Mouse (Mus musculus) neural tube, embryonic 11.5 days (tissue): ENCODE results near the gene Foxs1. TPM values are rescaled to one million over a fixed set of nuclear protein-coding genes. Genes with fewer than 3 reads are reported as not detected.

Source experiments
- ATAC-seq: fragments of 200-750 bp; cut with Nextera tagmentation; 2 replicates; pipeline ENCODE4 v1.8.0; 2017; ENCODE audit warnings: moderate number of reproducible peaks, mild to moderate bottlenecking, moderate TSS enrichment, moderate library complexity; ENCODE audit not compliant: insufficient read depth, low FRiP score, low TSS enrichment
- DNase-seq: peaks from one replicate; pipeline ENCODE4 v3.0.0-alpha.2; 2015; ENCODE audit warnings: low spot score
- H3K27ac ChIP-seq: fragments of 300-500 bp; sonication (generic); 2 replicates; pipeline ENCODE4 v1.5.1; 2014; ENCODE audit warnings: low read depth, mild to moderate bottlenecking, low read length
- H3K27me3 ChIP-seq: fragments of 300-500 bp; sonication (generic); 2 replicates; pipeline ENCODE4 v1.6.1; 2014; ENCODE audit warnings: mild to moderate bottlenecking, low read length, mixed read lengths; ENCODE audit not compliant: control insufficient read depth, insufficient read depth
- H3K36me3 ChIP-seq: fragments of 300-500 bp; sonication (generic); 2 replicates; pipeline ENCODE4 v1.6.1; 2014; ENCODE audit warnings: mild to moderate bottlenecking, low read length, moderate library complexity, mixed read lengths; ENCODE audit not compliant: control insufficient read depth, insufficient read depth
- H3K4me1 ChIP-seq: fragments of 300-500 bp; sonication (generic); 2 replicates; pipeline ENCODE4 v1.6.1; 2014; ENCODE audit warnings: low read length, mixed read lengths; ENCODE audit not compliant: control insufficient read depth, insufficient read depth
- H3K4me2 ChIP-seq: fragments of 300-500 bp; sonication (generic); 2 replicates; pipeline ENCODE4 v1.6.1; 2014; ENCODE audit warnings: low read depth, mild to moderate bottlenecking, moderate library complexity
- H3K4me3 ChIP-seq: fragments of 300-500 bp; sonication (generic); 2 replicates; pipeline ENCODE4 v1.5.1; 2014; ENCODE audit warnings: low read depth, low read length
- H3K9ac ChIP-seq: fragments of 300-500 bp; sonication (generic); 2 replicates; pipeline ENCODE4 v1.6.1; 2014; ENCODE audit warnings: mild to moderate bottlenecking, low read length
- H3K9me3 ChIP-seq: fragments of 300-500 bp; sonication (generic); 2 replicates; pipeline ENCODE4 v1.6.1; 2016; ENCODE audit warnings: low read length; ENCODE audit not compliant: control insufficient read depth
- WGBS: fragments of 180-500 bp; shearing (Covaris S2); extraction: QIAGEN DNeasy Blood & Tissue Kit; methylation state at CpG from one replicate; pipeline ENCODE4 v1.1.7; 2014; 5-methylcytosine and 5-hydroxymethylcytosine counted together
- polyA plus RNA-seq: library from polyadenylated mRNA; unstranded; fragments of >200 nt; fragmentation: Nextera tagmentation; extraction: Ambion mirVana; gene quantifications from 2 replicates; pipeline ENCODE4 v1.2.1, GENCODE M21; 2014

Foxs1 gene
- polyA plus RNA-seq, 1 experiment from 2014 or later = 0.46 TPM

GRCm38 (mm10) chr2:152903586-152903985 lies 29.4 kb downstream of the Foxs1 start:
- no peaks in the 10 kb centered on the region for H3K4me1 ChIP-seq
- no peaks in the 10 kb centered on the region for H3K36me3 ChIP-seq
- WGBS = 74% methylated on average over 4 of the region's 4 CpGs
- no peak overlapping the region for H3K4me3 ChIP-seq
- no peak overlapping the region for H3K9ac ChIP-seq
- ATAC-seq (no peak), DNase-seq (no peak)
- H3K4me2 ChIP-seq = no peak overlapping the region
- H3K27me3 ChIP-seq = no peaks in the 10 kb centered on the region
- no peaks in the 10 kb centered on the region for H3K9me3 ChIP-seq
- no peak overlapping the region for H3K27ac ChIP-seq

GRCm38 (mm10) chr2:152902658-152903057 lies 30.4 kb downstream of the Foxs1 start:
- no peaks in the 10 kb centered on the region for H3K27me3 ChIP-seq
- 48% methylated on average over 3 of the region's 3 CpGs for WGBS
- H3K4me3 ChIP-seq = no peak overlapping the region
- H3K4me1 ChIP-seq = no peaks in the 10 kb centered on the region
- no peak overlapping the region for H3K27ac ChIP-seq
- no peak overlapping the region for H3K9ac ChIP-seq
- no peaks in the 10 kb centered on the region for H3K36me3 ChIP-seq
- no peak overlapping the region for H3K4me2 ChIP-seq
- no peaks in the 10 kb centered on the region for H3K9me3 ChIP-seq
- DNase-seq (no peak), ATAC-seq (no peak)

- WGBS = 95% methylated on average over 15 of the region's 15 CpGs
- no peak overlapping the region for H3K27ac ChIP-seq
- no peaks in the 10 kb centered on the region for H3K9me3 ChIP-seq
- H3K4me2 ChIP-seq = no peak overlapping the region
- ATAC-seq (no peak), DNase-seq (no peak)
- no peak overlapping the region for H3K4me3 ChIP-seq
- H3K4me1 ChIP-seq = no peaks in the 10 kb centered on the region
- H3K36me3 ChIP-seq = no peaks in the 10 kb centered on the region
- H3K27me3 ChIP-seq = no peaks in the 10 kb centered on the region
- H3K9ac ChIP-seq = no peak overlapping the region
These were observed 31.7 kb downstream of the Foxs1 start for GRCm38 (mm10) chr2:152901296-152901695.

GRCm38 (mm10) chr2:152899011-152899410 lies 34.0 kb downstream of the Foxs1 start:
- no peaks in the 10 kb centered on the region for H3K27me3 ChIP-seq
- DNase-seq (no peak), ATAC-seq (no peak)
- H3K4me2 ChIP-seq = no peak overlapping the region
- peaks cover 1% of the 10 kb centered on the region for H3K36me3 ChIP-seq
- WGBS = 82% methylated on average over 6 of the region's 6 CpGs
- no peaks in the 10 kb centered on the region for H3K9me3 ChIP-seq
- H3K9ac ChIP-seq = no peak overlapping the region
- H3K4me3 ChIP-seq = no peak overlapping the region
- H3K27ac ChIP-seq = no peak overlapping the region
- H3K4me1 ChIP-seq = no peaks in the 10 kb centered on the region

GRCm38 (mm10) chr2:152896926-152897325 lies 36.1 kb downstream of the Foxs1 start:
- Histone ChIP-seq H3K36me3 (peaks cover 9% of the 10 kb centered on the region), H3K27me3 (no peaks in the 10 kb centered on the region), H3K9me3 (no peaks in the 10 kb centered on the region), H3K27ac (no peak overlapping the region), H3K4me1 (no peaks in the 10 kb centered on the region), H3K9ac (no peak overlapping the region), H3K4me2 (no peak overlapping the region), H3K4me3 (no peak overlapping the region)
- ATAC-seq (no peak), DNase-seq (no peak)
- 88% methylated on average over 3 of the region's 3 CpGs for WGBS

GRCm38 (mm10) chr2:152895834-152896233 lies 37.2 kb downstream of the Foxs1 start:
- WGBS = 94% methylated on average over 9 of the region's 9 CpGs
- Histone ChIP-seq H3K4me1 (no peaks in the 10 kb centered on the region), H3K9me3 (no peaks in the 10 kb centered on the region), H3K4me3 (no peak overlapping the region), H3K36me3 (peaks cover 11% of the 10 kb centered on the region), H3K27me3 (no peaks in the 10 kb centered on the region), H3K27ac (no peak overlapping the region), H3K9ac (no peak overlapping the region), H3K4me2 (no peak overlapping the region)
- ATAC-seq (no peak), DNase-seq (no peak)

GRCm38 (mm10) chr2:152888774-152889173 lies 44.2 kb downstream of the Foxs1 start:
- Histone ChIP-seq H3K27ac (no peak overlapping the region), H3K4me1 (no peaks in the 10 kb centered on the region), H3K4me3 (no peak overlapping the region), H3K9ac (no peak overlapping the region), H3K27me3 (no peaks in the 10 kb centered on the region), H3K36me3 (peaks cover 25% of the 10 kb centered on the region), H3K9me3 (no peaks in the 10 kb centered on the region), H3K4me2 (no peak overlapping the region)
- no peak for ATAC-seq
- DNase-seq = no peak
- WGBS = 96% methylated on average over 5 of the region's 5 CpGs

GRCm38 (mm10) chr2:152887230-152887629 lies 45.8 kb downstream of the Foxs1 start:
- DNase-seq = no peak
- no peak overlapping the region for H3K4me3 ChIP-seq
- no peak overlapping the region for H3K4me2 ChIP-seq
- peaks cover 19% of the 10 kb centered on the region for H3K36me3 ChIP-seq
- H3K9me3 ChIP-seq = no peaks in the 10 kb centered on the region
- WGBS = 93% methylated on average over 3 of the region's 3 CpGs
- no peak overlapping the region for H3K27ac ChIP-seq
- no peaks in the 10 kb centered on the region for H3K27me3 ChIP-seq
- H3K9ac ChIP-seq = no peak overlapping the region
- ATAC-seq = no peak
- H3K4me1 ChIP-seq = no peaks in the 10 kb centered on the region

GRCm38 (mm10) chr2:152884101-152884645 lies 48.8 kb downstream of the Foxs1 start:
- H3K27ac ChIP-seq = no peak overlapping the region
- no peak for DNase-seq
- H3K4me2 ChIP-seq = no peak overlapping the region
- no peaks in the 10 kb centered on the region for H3K27me3 ChIP-seq
- no peaks in the 10 kb centered on the region for H3K9me3 ChIP-seq
- 96% methylated on average over 6 of the region's 6 CpGs for WGBS
- peaks cover 28% of the 10 kb centered on the region for H3K36me3 ChIP-seq
- no peaks in the 10 kb centered on the region for H3K4me1 ChIP-seq
- no peak overlapping the region for H3K9ac ChIP-seq
- ATAC-seq = no peak
- H3K4me3 ChIP-seq = no peak overlapping the region
